Mouse (Mus musculus): Measurements from ENCODE around the gene Trim56. TPM values are rescaled to one million over a fixed set of nuclear protein-coding genes. Genes with fewer than 3 reads are reported as not detected.

Gene Trim56
- 33.9 TPM for polyA plus RNA-seq (2014; fragmentation: Illumina TruSeq; extraction: RNeasy Lipid Tissue Mini Kit (QIAGEN cat#74804))

GRCm38 (mm10) chr5:137115866-137116847 lies at the start of gene Trim56:
Trim56 (minus strand) TSS chr5:137116209.

GRCm38 (mm10) chr5:137149272-137149882 lies 33.4 kb upstream of the Trim56 start, which contains the start of gene Muc3:
Muc3 (minus strand) TSS chr5:137149322.

DNA sequence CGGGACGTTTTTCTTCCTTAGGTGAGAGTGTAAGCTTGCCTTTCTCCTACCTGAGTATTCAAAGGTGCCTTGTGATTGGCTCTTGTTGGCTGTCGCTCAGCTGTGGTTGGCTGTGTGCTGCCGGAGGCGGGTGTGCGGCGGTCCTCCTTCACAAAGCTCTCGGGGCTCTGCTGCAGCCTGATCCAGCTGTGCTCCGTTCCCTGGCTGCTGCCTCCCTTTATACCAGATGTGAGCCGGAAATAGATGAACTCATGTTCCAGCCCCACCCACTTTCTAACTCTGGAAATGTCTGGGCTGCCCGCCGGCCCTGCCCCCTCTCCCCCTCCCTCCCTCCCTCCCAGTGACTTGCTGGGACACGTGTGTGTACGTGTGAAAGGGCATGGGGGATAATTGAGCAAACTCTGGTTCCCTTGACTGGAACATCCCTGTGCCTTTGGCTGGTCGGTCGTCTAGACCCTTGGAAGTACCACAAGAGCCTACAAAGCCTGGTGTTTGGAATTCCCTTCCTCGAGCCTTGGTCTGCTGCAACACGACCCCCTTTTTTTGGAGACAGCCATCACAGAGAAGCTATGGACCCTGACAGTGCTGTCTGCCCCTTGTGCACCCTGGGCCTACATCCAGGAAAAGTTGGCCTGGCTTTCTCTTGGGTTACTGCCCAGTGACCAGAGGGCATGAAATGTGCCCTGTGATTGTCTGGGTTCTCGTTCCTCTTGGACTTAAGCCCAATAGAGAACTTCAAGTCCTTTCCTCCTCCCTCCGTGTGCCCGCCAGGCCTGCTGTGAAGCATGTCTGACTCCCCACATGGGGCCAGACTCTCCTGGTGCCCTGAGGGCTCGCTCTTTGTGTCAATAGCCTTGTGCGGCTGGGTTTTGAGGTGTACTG lies 43.7 kb downstream of the Trim56 start, which contains the start of gene Serpine1:
Gene Serpine1, minus strand, starts transcription at position 190 of the 882 bp plus-strand sequence.

Other genes starting within 250 kb of the Trim56 start
- gene Col26a1, start 233.0 kb downstream of the Trim56 start, polyA plus RNA-seq (2014; fragmentation: Illumina TruSeq; extraction: RNeasy Lipid Tissue Mini Kit (QIAGEN cat#74804)), result 1.1 TPM
- gene Ift22, start 208.1 kb downstream of the Trim56 start, polyA plus RNA-seq (2014; fragmentation: Illumina TruSeq; extraction: RNeasy Lipid Tissue Mini Kit (QIAGEN cat#74804)), result 3.8 TPM
- gene Fis1, start 162.9 kb downstream of the Trim56 start, polyA plus RNA-seq (2014; fragmentation: Illumina TruSeq; extraction: RNeasy Lipid Tissue Mini Kit (QIAGEN cat#74804)), result 6.2 TPM
- 2.9 TPM for gene Cldn15, start 149.6 kb downstream of the Trim56 start, polyA plus RNA-seq (2014; fragmentation: Illumina TruSeq; extraction: RNeasy Lipid Tissue Mini Kit (QIAGEN cat#74804))
- gene Plod3, start 129.2 kb downstream of the Trim56 start, polyA plus RNA-seq (2014; fragmentation: Illumina TruSeq; extraction: RNeasy Lipid Tissue Mini Kit (QIAGEN cat#74804)), result 2.3 TPM
- 0.80 TPM for gene Znhit1, start 128.2 kb downstream of the Trim56 start, polyA plus RNA-seq (2014; fragmentation: Illumina TruSeq; extraction: RNeasy Lipid Tissue Mini Kit (QIAGEN cat#74804))
- gene Vgf, start 89.8 kb downstream of the Trim56 start, polyA plus RNA-seq (2014; fragmentation: Illumina TruSeq; extraction: RNeasy Lipid Tissue Mini Kit (QIAGEN cat#74804)), result not detected
- 10.1 TPM for gene Ap1s1, start 70.1 kb downstream of the Trim56 start, polyA plus RNA-seq (2014; fragmentation: Illumina TruSeq; extraction: RNeasy Lipid Tissue Mini Kit (QIAGEN cat#74804))
- 1.1 TPM for gene Serpine1, start 43.9 kb downstream of the Trim56 start, polyA plus RNA-seq (2014; fragmentation: Illumina TruSeq; extraction: RNeasy Lipid Tissue Mini Kit (QIAGEN cat#74804))
- 0.34 TPM for gene Muc3, start 33.1 kb upstream of the Trim56 start, polyA plus RNA-seq (2014; fragmentation: Illumina TruSeq; extraction: RNeasy Lipid Tissue Mini Kit (QIAGEN cat#74804))
- not detected for gene Muc3a, start 96.2 kb upstream of the Trim56 start, polyA plus RNA-seq (2014; fragmentation: Illumina TruSeq; extraction: RNeasy Lipid Tissue Mini Kit (QIAGEN cat#74804))
- gene Ache, start 171.3 kb upstream of the Trim56 start, polyA plus RNA-seq (2014; fragmentation: Illumina TruSeq; extraction: RNeasy Lipid Tissue Mini Kit (QIAGEN cat#74804)), result not detected
- gene Ufsp1, start 178.4 kb upstream of the Trim56 start, polyA plus RNA-seq (2014; fragmentation: Illumina TruSeq; extraction: RNeasy Lipid Tissue Mini Kit (QIAGEN cat#74804)), result 2.2 TPM
- 26.4 TPM for gene Srrt, start 191.5 kb upstream of the Trim56 start, polyA plus RNA-seq (2014; fragmentation: Illumina TruSeq; extraction: RNeasy Lipid Tissue Mini Kit (QIAGEN cat#74804))
- gene Trip6, start 198.2 kb upstream of the Trim56 start, polyA plus RNA-seq (2014; fragmentation: Illumina TruSeq; extraction: RNeasy Lipid Tissue Mini Kit (QIAGEN cat#74804)), result 0.20 TPM
- not detected for gene Slc12a9, start 217.4 kb upstream of the Trim56 start, polyA plus RNA-seq (2014; fragmentation: Illumina TruSeq; extraction: RNeasy Lipid Tissue Mini Kit (QIAGEN cat#74804))
- gene Ephb4, start 233.9 kb upstream of the Trim56 start, polyA plus RNA-seq (2014; fragmentation: Illumina TruSeq; extraction: RNeasy Lipid Tissue Mini Kit (QIAGEN cat#74804)), result 9.1 TPM